In genomic region chr13:67108821-67109206, GRCm38 (mm10) we compare ENCODE assay signal across 9 mouse cellular contexts. TPM values are rescaled to one million over a fixed set of nuclear protein-coding genes. Genes with fewer than 3 reads are reported as not detected.
DNase-seq lines count a peak whose midpoint lies in the region; ATAC-seq and TF ChIP-seq lines count a peak whose summit lies in the region.
"Had no signal": no experiment of that assay in that cellular context is flagged by ENCODE, and none has a peak within 500 bp of the region (broad histone marks: within the 10 kb centered on the region; RNA-seq: fewer than 3 reads in every experiment).

No protein-coding gene starts in this region.

- ATAC-seq in embryonic facial prominence, embryonic 15.5 days (ENCODE audit: insufficient number of reproducible peaks, low FRiP score, low TSS enrichment, low read depth), result peak; percentile 26; the same call in 1 of the 2 replicates
- ATAC-seq in intestine, embryonic 16.5 days, result peak; percentile 79
- no peak for ATAC-seq in midbrain, embryonic 13.5 days

- no peak overlapping the region for H3K27ac ChIP-seq in kidney, adult 2 months (ENCODE audit: insufficient read depth, low read depth, low read length)
- H3K27ac ChIP-seq in ES-Bruce4 (ENCODE audit: insufficient read depth, low read length), result no peak overlapping the region
- H3K27ac ChIP-seq in embryonic facial prominence, embryonic 15.5 days (replicated peaks), result 0 out of 2 replicates have a peak overlapping the region, but pooled peaks have one; percentile 94
- no peak overlapping the region for H3K27ac ChIP-seq in intestine, embryonic 16.5 days (ENCODE audit: low read length)
- peak overlapping the region; percentile 44; the same call in 1 of the 2 replicates for H3K27ac ChIP-seq in midbrain, embryonic 13.5 days

- no peaks in the 10 kb centered on the region for H3K27me3 ChIP-seq in kidney, adult 2 months (replicated peaks; ENCODE audit: control insufficient read depth, insufficient read depth, low read length)
- no peaks in the 10 kb centered on the region for H3K27me3 ChIP-seq in ES-Bruce4 (ENCODE audit: control insufficient read depth, insufficient read depth, low read length, poor library complexity, severe bottlenecking)
- no peaks in the 10 kb centered on the region for H3K27me3 ChIP-seq in embryonic facial prominence, embryonic 15.5 days
- no peaks in the 10 kb centered on the region for H3K27me3 ChIP-seq in intestine, embryonic 16.5 days (replicated peaks; ENCODE audit: control insufficient read depth, insufficient read depth, low read length)
- no peaks in the 10 kb centered on the region for H3K27me3 ChIP-seq in midbrain, embryonic 13.5 days

- peak overlapping the region; percentile 44 for H3K4me2 ChIP-seq in embryonic facial prominence, embryonic 15.5 days (replicated peaks)
- H3K4me2 ChIP-seq in intestine, embryonic 16.5 days (ENCODE audit: low read depth, low read length), result peak overlapping the region; percentile 38
- peak overlapping the region; percentile 69 for H3K4me2 ChIP-seq in midbrain, embryonic 13.5 days (replicated peaks)

- no peaks in the 10 kb centered on the region for H3K9me3 ChIP-seq in ES-Bruce4 (replicated peaks; ENCODE audit: control insufficient read depth, insufficient read depth, low read length, poor library complexity, severe bottlenecking)
- H3K9me3 ChIP-seq in embryonic facial prominence, embryonic 15.5 days (replicated peaks), result no peaks in the 10 kb centered on the region; the same call in 1 of the 2 replicates
- H3K9me3 ChIP-seq in intestine, embryonic 16.5 days (ENCODE audit: control insufficient read depth, low read length), result no peaks in the 10 kb centered on the region
- no peaks in the 10 kb centered on the region for H3K9me3 ChIP-seq in midbrain, embryonic 13.5 days

- peaks cover 4% of the 10 kb centered on the region for H3K4me1 ChIP-seq in kidney, adult 2 months (ENCODE audit: control insufficient read depth, insufficient read depth, low read length)
- no peaks in the 10 kb centered on the region for H3K4me1 ChIP-seq in ES-Bruce4 (ENCODE audit: control insufficient read depth, insufficient read depth, low read length)
- H3K4me1 ChIP-seq in embryonic facial prominence, embryonic 15.5 days, result peaks cover 6% of the 10 kb centered on the region; the same call in 1 of the 2 replicates
- H3K4me1 ChIP-seq in intestine, embryonic 16.5 days (ENCODE audit: control insufficient read depth, insufficient read depth, low read length), result peaks cover 6% of the 10 kb centered on the region
- peaks cover 13% of the 10 kb centered on the region for H3K4me1 ChIP-seq in midbrain, embryonic 13.5 days (replicated peaks)

- WGBS in kidney, adult 2 months, result 3% methylated on average over 9 of the region's 9 CpGs
- 4% methylated on average over 9 of the region's 9 CpGs for WGBS in embryonic facial prominence, embryonic 15.5 days
- WGBS in intestine, embryonic 16.5 days, result 4% methylated on average over 9 of the region's 9 CpGs
- WGBS in midbrain, embryonic 13.5 days, result 4% methylated on average over 9 of the region's 9 CpGs

- no peak for DNase-seq in kidney, adult 2 months
- DNase-seq in kidney, postnatal 14 days, result no peak
- no peak for DNase-seq in urinary bladder, postnatal 14 days (ENCODE audit: low spot score)
- no peak for DNase-seq in cerebellum, postnatal 4 days (ENCODE audit: low spot score in 2 of 2)

- peak overlapping the region; percentile 18 for H3K4me3 ChIP-seq in kidney, adult 2 months (ENCODE audit: insufficient read depth, low read depth, low read length)
- H3K4me3 ChIP-seq in ES-Bruce4 (ENCODE audit: low read depth, low read length), result no peak overlapping the region
- peak overlapping the region; percentile 66 for H3K4me3 ChIP-seq in embryonic facial prominence, embryonic 15.5 days (replicated peaks)
- H3K4me3 ChIP-seq in intestine, embryonic 16.5 days (ENCODE audit: low read length), result peak overlapping the region; percentile 64
- H3K4me3 ChIP-seq in midbrain, embryonic 13.5 days (replicated peaks), result peak overlapping the region; percentile 59

- no peaks in the 10 kb centered on the region for H3K36me3 ChIP-seq in kidney, adult 2 months (ENCODE audit: control insufficient read depth, insufficient read depth, low read length)
- no peaks in the 10 kb centered on the region for H3K36me3 ChIP-seq in ES-Bruce4 (ENCODE audit: control insufficient read depth, insufficient read depth, low read length, poor library complexity, severe bottlenecking)
- H3K36me3 ChIP-seq in embryonic facial prominence, embryonic 15.5 days, result peaks cover 10% of the 10 kb centered on the region; the same call in 1 of the 2 replicates
- H3K36me3 ChIP-seq in intestine, embryonic 16.5 days (ENCODE audit: control insufficient read depth, insufficient read depth, low read length), result peaks cover 5% of the 10 kb centered on the region; the same call in 1 of the 2 replicates
- H3K36me3 ChIP-seq in midbrain, embryonic 13.5 days, result no peaks in the 10 kb centered on the region

- TF ChIP-seq POLR2A in kidney, adult 2 months (IDR thresholded peaks at IDR 0.05; ENCODE audit: low read depth, low read length), result no peak
- TF ChIP-seq POLR2A in ES-Bruce4 (IDR thresholded peaks at IDR 0.05; ENCODE audit: insufficient read depth, low read length), result no peak

- no peak overlapping the region for H3K9ac ChIP-seq in ES-Bruce4 (ENCODE audit: low read depth, poor library complexity, severe bottlenecking)
- H3K9ac ChIP-seq in embryonic facial prominence, embryonic 15.5 days, result no peak overlapping the region
- no peak overlapping the region for H3K9ac ChIP-seq in intestine, embryonic 16.5 days (ENCODE audit: low read depth, low read length)
- H3K9ac ChIP-seq in midbrain, embryonic 13.5 days (replicated peaks), result peak overlapping the region; percentile 39; the same call in 1 of the 2 replicates

- TF ChIP-seq EP300 in ES-Bruce4 (IDR thresholded peaks at IDR 0.05; ENCODE audit: insufficient read depth, low read depth, low read length), result no peak

- peak; percentile 60 for TF ChIP-seq CTCF in kidney, adult 2 months (conservative IDR thresholded peaks at IDR 0.05; ENCODE audit: insufficient read depth, insufficient read length, low read depth, low read length)
- peak; percentile 35 for TF ChIP-seq CTCF in ES-Bruce4 (IDR thresholded peaks at IDR 0.05; ENCODE audit: low read depth, low read length)

RNA-seq across cellular contexts. Expression of gene Gm28557, which starts 0.4 kb away (rescaled TPM):
- 4.0 and 5.0 TPM in 2 replicates for polyA plus RNA-seq in kidney, adult 2 months (2012; rRNA removed)
- 5.3 and 5.8 TPM in 2 replicates for polyA plus RNA-seq in ES-Bruce4 (2011; ENCODE audit: insufficient read depth, insufficient read length, low read depth, missing spikeins)
- polyA plus RNA-seq in embryonic facial prominence, embryonic 15.5 days (2015; fragmentation: Nextera tagmentation; extraction: Ambion mirVana), result 3.6 and 3.7 TPM in 2 replicates
- 2.1 and 2.7 TPM in 2 replicates for polyA plus RNA-seq in intestine, embryonic 16.5 days (2015; fragmentation: Nextera tagmentation; extraction: Ambion mirVana)
- 2.0 and 3.0 TPM in 2 replicates for polyA plus RNA-seq in midbrain, embryonic 13.5 days (2015; fragmentation: Nextera tagmentation; extraction: Ambion mirVana)

RNA-seq across cellular contexts. Expression of gene Rslcan18, which starts 7.2 kb away (rescaled TPM):
- polyA plus RNA-seq in kidney, adult 2 months (2012; rRNA removed), result 0.31 and 0.53 TPM in 2 replicates
- polyA plus RNA-seq in ES-Bruce4 (2011; ENCODE audit: insufficient read depth, insufficient read length, low read depth, missing spikeins), result 0.31 and 0.76 TPM in 2 replicates
- 0.33 and 0.37 TPM in 2 replicates for polyA plus RNA-seq in embryonic facial prominence, embryonic 15.5 days (2015; fragmentation: Nextera tagmentation; extraction: Ambion mirVana)
- 0.16 and 0.43 TPM in 2 replicates for polyA plus RNA-seq in intestine, embryonic 16.5 days (2015; fragmentation: Nextera tagmentation; extraction: Ambion mirVana)
- 0.08 TPM in 1 of 2 replicates, not detected in the other for polyA plus RNA-seq in midbrain, embryonic 13.5 days (2015; fragmentation: Nextera tagmentation; extraction: Ambion mirVana)

RNA-seq across cellular contexts. Expression of gene Zfp708, which starts 11.0 kb away (rescaled TPM):
- 0.15 and 0.48 TPM in 2 replicates for polyA plus RNA-seq in kidney, adult 2 months (2012; rRNA removed)
- 2.2 and 2.9 TPM in 2 replicates for polyA plus RNA-seq in ES-Bruce4 (2011; ENCODE audit: insufficient read depth, insufficient read length, low read depth, missing spikeins)
- polyA plus RNA-seq in embryonic facial prominence, embryonic 15.5 days (2015; fragmentation: Nextera tagmentation; extraction: Ambion mirVana), result 4.9 and 6.0 TPM in 2 replicates
- 2.2 and 2.6 TPM in 2 replicates for polyA plus RNA-seq in intestine, embryonic 16.5 days (2015; fragmentation: Nextera tagmentation; extraction: Ambion mirVana)
- 9.5 and 10.1 TPM in 2 replicates for polyA plus RNA-seq in midbrain, embryonic 13.5 days (2015; fragmentation: Nextera tagmentation; extraction: Ambion mirVana)
- polyA plus RNA-seq: large intestine, adult 2 months had no signal

RNA-seq across cellular contexts. Expression of gene Zfp759, which starts 12.6 kb away (rescaled TPM):
- 0.31 and 0.39 TPM in 2 replicates for polyA plus RNA-seq in kidney, adult 2 months (2012; rRNA removed)
- polyA plus RNA-seq in ES-Bruce4 (2011; ENCODE audit: insufficient read depth, insufficient read length, low read depth, missing spikeins), result 3.7 and 4.4 TPM in 2 replicates
- polyA plus RNA-seq in embryonic facial prominence, embryonic 15.5 days (2015; fragmentation: Nextera tagmentation; extraction: Ambion mirVana), result 1.7 and 2.4 TPM in 2 replicates
- polyA plus RNA-seq in intestine, embryonic 16.5 days (2015; fragmentation: Nextera tagmentation; extraction: Ambion mirVana), result 1.4 TPM in 2 replicates
- 3.5 and 3.8 TPM in 2 replicates for polyA plus RNA-seq in midbrain, embryonic 13.5 days (2015; fragmentation: Nextera tagmentation; extraction: Ambion mirVana)

RNA-seq across cellular contexts. Expression of gene Zfp712, which starts 47.8 kb away (rescaled TPM):
- polyA plus RNA-seq in kidney, adult 2 months (2012; rRNA removed), result 0.16 and 0.19 TPM in 2 replicates
- polyA plus RNA-seq in ES-Bruce4 (2011; ENCODE audit: insufficient read depth, insufficient read length, low read depth, missing spikeins), result 3.9 and 4.9 TPM in 2 replicates
- polyA plus RNA-seq in embryonic facial prominence, embryonic 15.5 days (2015; fragmentation: Nextera tagmentation; extraction: Ambion mirVana), result 4.1 and 4.4 TPM in 2 replicates
- 2.2 and 2.4 TPM in 2 replicates for polyA plus RNA-seq in intestine, embryonic 16.5 days (2015; fragmentation: Nextera tagmentation; extraction: Ambion mirVana)
- 6.2 and 7.2 TPM in 2 replicates for polyA plus RNA-seq in midbrain, embryonic 13.5 days (2015; fragmentation: Nextera tagmentation; extraction: Ambion mirVana)

Comparison
In these comparisons a context has a peak if more than half of its experiments do, and no peak if none do; other contexts are left out.
1. H3K27ac ChIP-seq: peak in embryonic facial prominence, embryonic 15.5 days (single experiment) and midbrain, embryonic 13.5 days (single experiment); none in kidney, adult 2 months (single experiment), ES-Bruce4 (single experiment) and intestine, embryonic 16.5 days (single experiment).
2. Peak in every context shown above with its lines, with median percentiles within 50 percentile points of each other: H3K4me2 ChIP-seq.